Mouse (Mus musculus) retina, adult 2 months (tissue): ENCODE measurements around the gene P2ry6.

ENCODE experiments used
- DNase-seq: peaks from one replicate; pipeline ENCODE4 v3.0.0-alpha.2; 2012; ENCODE audit warnings: low read depth, low spot score

Gene P2ry6

DNA sequence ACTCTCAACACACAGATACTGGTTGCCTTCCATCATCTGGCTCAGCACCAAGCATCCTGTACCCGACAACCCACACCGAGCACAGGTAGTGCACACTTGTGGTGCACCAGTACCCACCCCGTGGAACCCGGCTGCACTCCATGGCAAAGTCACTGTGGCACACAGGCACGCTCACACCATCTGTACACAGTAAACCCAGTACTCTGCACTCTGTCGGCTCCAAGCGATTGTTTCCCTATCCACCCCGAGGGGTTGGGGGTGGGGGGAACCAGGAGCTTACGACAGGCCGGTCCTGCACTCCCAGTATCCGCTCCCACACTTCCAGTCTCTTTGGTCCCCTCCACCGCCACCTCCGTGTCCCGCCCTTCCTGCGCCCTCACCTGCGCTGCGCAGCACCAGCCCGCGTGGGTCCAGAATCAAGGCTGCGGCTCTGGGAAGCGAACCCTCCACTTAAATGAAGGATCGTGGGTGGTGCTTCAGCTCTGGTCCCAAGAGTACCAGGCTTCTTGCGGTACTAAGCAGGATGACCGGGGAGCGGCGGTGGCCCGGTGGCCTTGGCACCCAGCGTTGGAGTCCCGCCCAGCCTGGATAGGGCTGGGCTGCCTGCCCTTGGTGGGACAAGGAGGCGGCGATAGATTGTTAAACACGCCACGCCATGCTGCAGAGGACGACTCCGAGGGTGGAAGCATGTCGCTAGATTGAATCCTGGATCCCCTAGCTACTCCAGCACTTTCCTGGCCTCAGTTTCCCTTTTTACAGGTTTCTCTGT lies at the start of gene P2ry6:
Gene P2ry6 (minus strand): TSS at position 515 of the 769 bp plus-strand sequence.
- DNase-seq, result no peak

- DNase-seq, result no peak
Measured at GRCm38 (mm10) chr7:101017492-101017891, 43.0 kb upstream of the P2ry6 start.

DNA sequence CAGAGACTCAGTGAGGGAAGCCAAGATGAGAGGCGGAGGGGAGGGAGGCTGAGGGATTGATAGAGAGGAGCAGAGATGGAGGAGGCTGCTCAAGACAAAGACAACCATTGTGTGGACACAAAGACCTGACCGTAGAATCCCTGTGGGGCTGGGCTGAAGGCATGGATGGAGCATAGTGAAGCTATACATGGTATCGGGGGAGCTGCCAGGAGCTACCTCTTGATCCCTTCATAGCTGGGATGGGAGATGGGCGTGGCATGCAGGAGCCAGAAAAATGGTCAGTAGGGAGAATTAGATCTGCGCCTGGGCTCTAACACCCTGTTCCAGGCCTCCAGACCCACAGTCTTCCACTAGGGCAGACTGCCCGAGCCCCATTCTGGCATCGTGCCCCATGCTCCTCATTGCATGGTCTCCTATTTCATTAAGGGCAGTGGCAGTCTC lies 42.6 kb upstream of the P2ry6 start:
- no peak for DNase-seq

- no peak for DNase-seq
Measured at GRCm38 (mm10) chr7:101014985-101015384, 40.5 kb upstream of the P2ry6 start.

DNA sequence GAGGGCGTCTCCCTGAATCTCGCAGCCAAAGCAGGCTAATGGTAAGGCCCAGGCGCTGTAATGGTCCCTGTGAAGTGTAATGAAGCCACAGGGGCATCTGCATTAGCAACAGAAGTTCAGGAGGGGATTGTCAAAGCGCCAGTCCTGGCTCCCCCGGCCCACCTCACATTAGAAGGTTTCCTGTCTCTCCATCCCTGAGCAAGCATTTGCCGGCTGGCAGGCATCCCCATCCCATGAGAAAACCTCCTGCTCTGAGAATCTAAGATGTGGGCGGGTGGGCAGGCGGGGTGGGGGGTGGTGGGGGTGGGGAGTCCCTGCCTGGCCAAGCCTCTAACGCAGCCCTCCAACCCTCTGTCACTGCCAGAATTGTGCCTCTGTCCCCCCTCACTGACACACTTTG lies 39.6 kb upstream of the P2ry6 start:
- no peak for DNase-seq

GRCm38 (mm10) chr7:101012541-101012940 lies 38.1 kb upstream of the P2ry6 start, which contains the start of gene P2ry2:
Gene P2ry2 (minus strand): TSS chr7:101012866.
- DNase-seq, result no peak

DNA sequence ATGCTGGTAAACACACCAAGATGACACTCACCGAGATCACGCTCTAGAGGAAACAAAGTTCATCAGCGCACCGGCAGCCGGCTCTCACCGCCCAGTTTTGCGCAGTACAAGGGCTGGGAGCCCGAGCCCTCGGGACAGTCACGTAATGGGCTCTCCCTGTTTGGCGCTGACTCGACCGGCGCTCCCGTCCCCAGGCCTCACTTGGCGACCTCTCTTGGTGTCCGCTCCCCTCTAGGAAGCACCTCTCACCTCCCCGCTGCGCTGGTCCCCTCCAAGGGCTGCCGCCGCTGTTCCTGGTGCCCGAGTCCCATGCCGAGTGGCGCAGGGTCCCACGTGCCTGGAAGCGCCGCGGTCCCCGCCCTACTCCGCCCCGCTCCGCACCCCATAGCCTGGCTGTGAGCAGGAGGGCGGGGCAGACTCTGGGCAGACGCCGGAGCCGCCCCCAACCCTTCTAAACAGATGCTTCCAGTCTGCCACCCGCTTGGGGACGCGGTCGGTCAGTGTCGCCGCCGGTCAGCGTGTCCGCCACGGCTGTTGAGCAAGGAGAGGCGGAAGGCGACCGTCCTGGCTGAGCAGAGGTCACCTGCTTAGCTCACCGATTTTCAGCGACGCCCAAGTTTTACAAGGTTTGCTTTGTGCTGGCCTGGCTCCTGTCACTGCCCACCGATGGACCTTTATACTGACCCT lies 37.4 kb upstream of the P2ry6 start:
- no peak for DNase-seq

- DNase-seq, result no peak
Measured at GRCm38 (mm10) chr7:101010741-101011140, 36.3 kb upstream of the P2ry6 start.

DNA sequence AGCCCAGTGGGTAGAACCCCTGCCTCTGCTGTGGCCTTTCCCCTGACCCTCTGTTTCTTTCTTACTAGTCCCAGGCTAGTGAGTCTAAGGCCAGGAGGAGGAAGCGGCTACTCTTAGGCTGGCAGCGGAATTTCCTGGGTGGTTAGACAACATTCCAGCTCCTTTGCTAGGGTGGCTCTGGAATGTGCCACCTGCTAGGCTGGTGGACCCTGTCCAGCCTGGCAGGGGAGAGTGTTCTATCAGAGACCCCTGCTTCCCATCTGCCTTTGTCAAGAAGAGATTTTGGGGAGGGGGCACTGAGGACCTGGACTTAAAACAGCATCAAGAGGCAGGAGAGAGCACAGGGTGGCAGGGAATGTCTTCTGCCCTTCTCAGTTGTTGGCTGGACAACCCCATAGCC lies 31.8 kb upstream of the P2ry6 start:
- no peak for DNase-seq

- no peak for DNase-seq
Measured at GRCm38 (mm10) chr7:101005119-101005518, 30.7 kb upstream of the P2ry6 start.

DNA sequence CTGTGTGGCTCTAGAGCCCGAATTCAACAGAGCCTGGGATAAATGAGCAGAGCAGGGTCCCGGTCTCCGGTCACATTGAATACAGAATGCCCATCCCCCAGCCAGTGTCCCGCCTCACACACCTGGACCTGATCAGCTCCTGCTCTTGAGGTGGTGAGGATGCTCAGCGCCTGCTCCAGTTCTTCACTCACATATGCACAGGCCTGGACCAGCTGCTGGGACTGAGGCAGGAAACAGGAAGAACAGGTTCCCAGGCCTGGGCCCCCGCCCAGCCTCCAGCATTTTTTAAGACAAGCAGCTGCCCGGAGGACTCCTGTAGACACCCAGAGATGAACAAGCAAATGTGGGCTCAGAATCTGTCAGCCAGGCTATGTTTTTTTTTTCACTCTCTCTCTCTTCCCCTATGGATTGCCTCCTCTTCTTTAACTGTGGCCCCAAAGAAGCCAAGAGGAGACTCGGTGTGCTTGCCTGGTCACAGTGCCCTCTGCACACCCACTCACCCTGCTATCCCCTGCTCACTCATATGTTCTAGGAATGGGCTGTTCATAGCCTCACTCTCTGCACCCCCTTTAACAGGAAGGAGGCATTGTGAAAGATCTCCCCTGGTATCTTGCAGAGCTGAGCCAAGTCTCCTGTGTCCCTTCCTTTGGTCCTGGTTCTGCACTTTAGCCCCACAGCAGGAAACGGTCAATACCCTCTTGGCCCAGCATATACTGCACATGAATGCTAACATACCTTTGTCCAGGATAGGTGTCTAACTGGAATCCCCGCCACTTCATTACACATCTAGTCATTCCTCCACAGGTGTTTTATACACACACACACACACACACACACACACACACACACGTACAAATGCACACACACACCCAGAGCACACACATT lies 29.2 kb upstream of the P2ry6 start:
- no peak for DNase-seq

DNA sequence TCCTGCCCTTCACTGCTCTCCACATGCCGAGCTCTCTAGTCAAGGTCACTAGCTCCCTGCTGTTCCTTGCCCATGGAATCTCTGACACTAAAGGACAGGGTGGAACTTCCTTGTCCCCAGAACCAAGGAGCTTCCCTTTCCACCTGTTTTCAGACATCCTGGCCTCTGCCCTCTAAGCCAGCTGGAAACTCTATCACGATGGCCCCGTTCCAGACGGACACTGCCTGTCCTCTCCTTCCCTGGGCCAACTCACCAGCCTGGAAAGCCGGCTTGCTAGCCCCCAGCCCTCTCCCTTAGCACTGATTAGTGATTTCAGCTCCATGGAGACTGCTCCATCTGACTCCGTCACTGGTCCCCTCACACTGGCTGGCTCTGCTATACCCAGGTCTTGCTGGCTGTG lies 27.8 kb upstream of the P2ry6 start:
- no peak for DNase-seq

DNA sequence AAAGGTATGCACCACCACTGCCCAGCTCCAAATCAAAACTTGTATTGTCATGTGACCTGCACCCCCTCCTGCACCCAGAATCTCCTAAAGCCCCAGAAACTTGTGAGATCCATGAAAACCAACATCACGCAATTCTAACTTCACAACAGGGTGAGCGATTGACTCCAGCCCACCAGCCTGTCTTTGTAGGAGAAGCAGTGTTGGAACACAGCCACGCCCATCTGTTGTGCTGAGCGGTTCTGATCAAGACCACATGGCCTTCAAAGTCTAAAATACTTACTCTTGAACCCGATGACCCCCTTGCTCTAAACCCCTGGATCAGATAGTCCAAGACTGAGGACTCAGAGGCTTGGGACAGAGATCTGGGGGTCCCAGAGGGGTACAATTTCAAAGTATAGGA lies 25.2 kb upstream of the P2ry6 start:
- no peak for DNase-seq

- no peak for DNase-seq
Measured at GRCm38 (mm10) chr7:100998578-100998960, 24.1 kb upstream of the P2ry6 start.

- no peak for DNase-seq
Measured at GRCm38 (mm10) chr7:100997951-100998577, 23.6 kb upstream of the P2ry6 start.

- DNase-seq, result no peak
Measured at GRCm38 (mm10) chr7:100997215-100997614, 22.8 kb upstream of the P2ry6 start.

- no peak for DNase-seq
Measured at GRCm38 (mm10) chr7:100995951-100996350, 21.5 kb upstream of the P2ry6 start.

DNA sequence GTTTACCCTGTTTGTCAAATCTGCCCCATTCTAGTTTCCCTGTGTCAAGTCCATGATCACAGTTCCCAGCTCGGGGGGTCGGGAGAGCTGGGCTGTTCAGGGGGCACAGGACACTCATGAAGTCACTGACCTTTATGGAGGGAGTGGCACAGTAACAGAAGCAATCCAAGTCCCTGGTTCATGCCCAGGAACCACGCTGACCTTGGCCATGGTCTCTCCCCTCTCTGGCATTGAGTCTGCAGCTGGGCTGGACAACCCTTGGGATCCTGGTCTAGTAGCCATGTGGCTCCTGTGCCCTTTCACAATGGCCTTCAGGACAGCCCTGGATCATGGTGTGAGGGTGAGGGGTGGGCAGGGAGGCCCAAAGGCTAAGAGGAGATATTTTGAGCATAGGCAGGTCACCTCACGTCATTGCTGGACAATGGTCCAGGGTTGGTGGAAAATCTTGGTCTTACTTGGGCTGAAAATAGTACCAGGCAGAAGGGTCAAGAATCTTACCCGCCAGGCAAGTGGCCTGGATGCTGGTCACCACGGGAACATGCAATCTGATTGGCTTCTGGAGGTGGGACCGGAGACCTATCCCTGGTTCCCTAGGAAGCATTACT lies 20.9 kb upstream of the P2ry6 start:
- no peak for DNase-seq

DNA sequence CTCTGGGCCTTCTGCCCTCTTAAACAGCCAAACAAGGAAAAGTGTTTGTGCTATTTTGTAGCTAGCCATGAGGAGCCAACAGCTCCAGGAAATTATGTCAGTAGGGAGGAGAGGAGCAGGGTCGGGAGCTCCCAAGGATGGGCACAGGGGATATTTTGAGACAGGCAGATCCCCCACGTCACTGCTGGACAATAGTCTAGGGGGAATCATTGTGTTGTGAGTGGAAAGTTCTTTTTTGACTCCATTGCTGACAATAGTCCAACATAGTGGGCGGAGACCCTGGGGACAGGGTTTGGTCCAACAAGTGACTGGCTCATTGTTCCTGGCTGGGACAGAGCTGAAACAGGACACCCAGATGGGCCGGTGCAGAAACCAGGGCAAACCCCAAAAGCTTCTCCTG lies 18.7 kb upstream of the P2ry6 start:
- no peak for DNase-seq

GRCm38 (mm10) chr7:100991972-100992371 lies 17.5 kb upstream of the P2ry6 start:
- DNase-seq, result no peak

- DNase-seq, result no peak
Measured at GRCm38 (mm10) chr7:100990636-100991311, 16.3 kb upstream of the P2ry6 start.
